ENCODE assay signal across 22 mouse cellular contexts in the genomic region with DNA sequence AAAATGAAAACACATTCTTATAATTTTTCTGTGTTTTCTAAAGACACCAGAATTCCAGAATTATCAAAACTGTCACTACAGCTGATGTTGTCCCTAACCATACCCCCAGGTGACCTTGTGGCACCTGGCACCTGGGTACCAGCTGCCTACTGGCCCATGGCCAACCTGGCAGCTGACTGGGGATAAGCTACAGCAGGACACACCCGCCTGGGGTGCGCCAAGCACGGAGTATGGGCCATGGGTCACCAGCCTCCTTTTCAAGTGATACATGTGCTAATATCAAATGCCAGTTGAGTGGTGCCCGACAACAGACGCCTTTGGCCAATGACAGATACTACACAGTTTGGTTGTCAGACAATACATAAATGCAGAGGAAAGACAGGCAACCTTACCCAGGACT. TPM values are rescaled to one million over a fixed set of nuclear protein-coding genes. Genes with fewer than 3 reads are reported as not detected.
"Had no signal": no experiment of that assay in that cellular context is flagged by ENCODE, and none has a peak within 500 bp of the region (broad histone marks: within the 10 kb centered on the region; RNA-seq: fewer than 3 reads in every experiment).

No protein-coding gene starts in this region.

- H3K4me1 ChIP-seq: kidney, embryonic 15.5 days; limb, embryonic 12.5 days; limb, embryonic 15.5 days; midbrain, embryonic 12.5 days; neural tube, embryonic 13.5 days; stomach, embryonic 15.5 days had no signal

- ATAC-seq: intestine, embryonic 16.5 days; liver, postnatal 0 days; lung, postnatal 0 days; midbrain, embryonic 15.5 days had no signal

- H3K9ac ChIP-seq: kidney, embryonic 15.5 days; limb, embryonic 12.5 days; limb, embryonic 15.5 days; liver, embryonic 14.5 days; liver, postnatal 0 days; lung, embryonic 14.5 days; midbrain, embryonic 12.5 days; midbrain, embryonic 15.5 days; neural tube, embryonic 13.5 days; stomach, embryonic 15.5 days had no signal

- DNase-seq: kidney, adult 8-10 months; kidney, postnatal 25 days; layer of hippocampus, adult 9-11 months; liver, postnatal 0 days; lung, embryonic 14.5 days; retina, postnatal 1 day; right cerebral cortex, postnatal 25 days; spleen, adult 18-20 months; thymus, postnatal 25 days had no signal

- H3K4me3 ChIP-seq: kidney, embryonic 15.5 days; layer of hippocampus, adult 2 months; limb, embryonic 12.5 days; limb, embryonic 15.5 days; midbrain, embryonic 12.5 days; midbrain, embryonic 15.5 days; neural tube, embryonic 13.5 days; stomach, embryonic 15.5 days had no signal

- H3K4me2 ChIP-seq: kidney, embryonic 15.5 days; limb, embryonic 12.5 days; limb, embryonic 15.5 days; liver, embryonic 11.5 days; lung, embryonic 14.5 days; midbrain, embryonic 12.5 days; midbrain, embryonic 15.5 days; neural tube, embryonic 13.5 days; stomach, embryonic 15.5 days had no signal

- H3K36me3 ChIP-seq: kidney, embryonic 15.5 days; limb, embryonic 12.5 days; limb, embryonic 15.5 days; midbrain, embryonic 12.5 days; midbrain, embryonic 15.5 days; neural tube, embryonic 13.5 days; stomach, embryonic 15.5 days had no signal

- H3K27me3 ChIP-seq: kidney, embryonic 15.5 days; limb, embryonic 12.5 days; limb, embryonic 15.5 days; midbrain, embryonic 15.5 days; stomach, embryonic 15.5 days had no signal

- H3K27ac ChIP-seq: kidney, embryonic 15.5 days; layer of hippocampus, adult 2 months; limb, embryonic 12.5 days; limb, embryonic 15.5 days; liver, embryonic 14.5 days; macrophage; midbrain, embryonic 12.5 days; midbrain, embryonic 15.5 days; neural tube, embryonic 13.5 days; stomach, embryonic 15.5 days had no signal

- H3K9me3 ChIP-seq: limb, embryonic 15.5 days; midbrain, embryonic 15.5 days; stomach, embryonic 15.5 days had no signal

RNA-seq across cellular contexts. Expression of a gene that starts 48.6 kb away (rescaled TPM):
- polyA plus RNA-seq: macrophage had no signal
